Mouse (Mus musculus) cerebellum, postnatal 14 days (tissue): Measurements from ENCODE around the gene Tub.

Source experiments
- DNase-seq, 2 experiments: peaks; one replicate each; pipeline ENCODE4 v3.0.0; 2021; ENCODE audit warnings: mixed read lengths in 2 of 2

The Tub gene

GRCm38 (mm10) chr7:109031331-109031730 is 81.2 kb downstream of the Tub start:
- DNase-seq: no peak

- no peak for DNase-seq
Measured at GRCm38 (mm10) chr7:109032054-109032453, 81.9 kb downstream of the Tub start.

GRCm38 (mm10) chr7:109038121-109038735 is 88.1 kb downstream of the Tub start:
- DNase-seq: peak; percentile 53 to 87

- no peak for DNase-seq
Measured at GRCm38 (mm10) chr7:109038987-109039386, 88.8 kb downstream of the Tub start.

GRCm38 (mm10) chr7:109039445-109039844 is 89.3 kb downstream of the Tub start:
- peak; percentile 86 to 94 for DNase-seq

GRCm38 (mm10) chr7:109045876-109046275 is 95.7 kb downstream of the Tub start:
- no peak for DNase-seq

GRCm38 (mm10) chr7:109050831-109051230 is 100.7 kb downstream of the Tub start:
- peak; percentile 82 to 89 for DNase-seq

- DNase-seq: no peak
Measured at GRCm38 (mm10) chr7:109059536-109059935, 109.4 kb downstream of the Tub start.

- peak; percentile 29 to 44 for DNase-seq
Measured at GRCm38 (mm10) chr7:109069641-109070040, 119.5 kb downstream of the Tub start.

GRCm38 (mm10) chr7:109072326-109072725 is 122.2 kb downstream of the Tub start:
- no peak for DNase-seq

GRCm38 (mm10) chr7:109082269-109083112 is 132.4 kb downstream of the Tub start:
- DNase-seq: no peak

GRCm38 (mm10) chr7:109083113-109083812 is 133.1 kb downstream of the Tub start, which contains the start of gene Ric3:
Ric3 (minus strand) TSS chr7:109083331.
- peak; percentile 90 to 92 for DNase-seq

GRCm38 (mm10) chr7:109083813-109084184 is 133.7 kb downstream of the Tub start:
- DNase-seq: peak; percentile 47 to 56
